Mouse (Mus musculus) cerebellum, adult 2 months (tissue): Measurements from ENCODE around the gene Gnb2. TPM values are rescaled to one million over a fixed set of nuclear protein-coding genes. Genes with fewer than 3 reads are reported as not detected.

ENCODE experiments used
- DNase-seq, 2 experiments: peaks; one replicate each; pipeline ENCODE4 v3.0.0; 2021
- H3K27ac ChIP-seq: fragments of 200-500 bp; 2 replicates; pipeline ENCODE4 v1.5.1; 2012; ENCODE audit warnings: low read length, control low read depth, inconsistent platforms; ENCODE audit not compliant: insufficient read depth
- H3K27me3 ChIP-seq: fragments of 200-500 bp; 2 replicates; pipeline ENCODE4 v1.6.1; 2012; ENCODE audit warnings: inconsistent platforms, mild to moderate bottlenecking, low read length, moderate library complexity; ENCODE audit not compliant: control insufficient read depth, insufficient read depth
- H3K4me1 ChIP-seq: fragments of 200-500 bp; 2 replicates; pipeline ENCODE4 v1.6.1; 2011; ENCODE audit warnings: low read length; ENCODE audit not compliant: control insufficient read depth, insufficient read depth
- H3K4me3 ChIP-seq: fragments of 200-500 bp; replicated peaks from 2 replicates; pipeline ENCODE3; 2011; ENCODE audit warnings: mild to moderate bottlenecking, low read depth, low read length, control low read depth; ENCODE audit not compliant: insufficient read depth
- CTCF ChIP-seq: fragments of 200-500 bp; IDR thresholded peaks from 2 replicates; pipeline ENCODE4 v1.5.1; 2011; ENCODE audit warnings: low read depth, mild to moderate bottlenecking, control low read depth, low read length, moderate library complexity, borderline replicate concordance; ENCODE audit not compliant: insufficient read depth
- POLR2A ChIP-seq: fragments of 200-500 bp; IDR thresholded peaks from 2 replicates; pipeline ENCODE4 v1.6.1; 2011; ENCODE audit warnings: low read length, control low read depth, borderline replicate concordance; ENCODE audit not compliant: insufficient read depth
- WGBS: fragments of 180-500 bp; shearing (Covaris S2); methylation state at CpG from one replicate; pipeline ENCODE4 v1.1.7; 2018; 5-methylcytosine and 5-hydroxymethylcytosine counted together
- polyA plus RNA-seq: library from polyadenylated mRNA; depleted of rRNA; stranded (reverse); fragments of >200 nt; gene quantifications from 2 replicates; pipeline ENCODE4 v1.2.3, GENCODE M21; 2012

Gnb2 gene
- polyA plus RNA-seq, 1 experiment, result 410 TPM

DNA sequence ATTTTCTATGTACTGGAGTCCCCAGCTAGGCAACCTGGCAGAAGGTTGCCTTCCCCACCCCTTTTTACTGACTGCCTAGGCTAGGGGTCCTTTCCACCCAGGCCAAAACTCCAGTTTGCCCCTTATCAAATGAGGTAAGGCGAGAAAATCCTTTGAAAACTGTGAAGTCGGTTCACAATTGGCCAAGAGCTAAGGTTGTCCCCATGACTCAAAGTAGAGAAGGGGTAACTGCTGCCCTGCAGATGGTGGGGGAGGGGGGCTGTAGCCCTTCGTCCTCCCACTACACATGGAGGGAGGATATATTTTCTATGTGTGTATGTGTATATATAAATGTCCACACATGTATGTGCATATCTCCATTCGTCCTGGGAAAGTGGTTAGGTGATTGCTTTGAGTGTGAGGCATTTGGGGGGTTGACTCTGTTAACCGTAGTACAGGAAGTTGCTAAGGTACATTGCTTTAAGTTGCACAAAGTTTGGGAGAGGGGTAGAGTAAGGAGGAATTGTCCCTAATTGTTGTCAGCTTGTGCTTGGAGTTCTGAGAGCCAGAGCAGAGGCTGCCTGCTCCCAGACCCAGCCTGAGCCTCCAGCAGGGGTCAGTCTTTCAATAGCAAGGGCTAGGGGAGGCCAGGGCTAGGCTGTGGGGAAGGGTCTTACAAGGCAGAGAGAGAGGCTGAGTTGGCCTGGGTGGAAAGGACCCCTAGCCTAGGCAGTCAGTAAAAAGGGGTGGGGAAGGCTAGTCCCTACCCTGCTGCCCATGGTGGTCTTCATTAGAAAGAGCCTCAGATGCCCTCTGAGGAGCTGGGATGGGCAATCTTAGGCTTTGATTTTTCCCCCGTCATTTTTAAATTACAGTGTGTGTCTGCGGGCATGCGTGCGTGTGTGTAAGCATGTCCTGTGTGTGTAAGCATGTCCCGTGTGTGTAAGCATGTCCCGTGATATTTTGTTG, 20.2 kb downstream of the Gnb2 start:
- Histone ChIP-seq H3K27ac (no peak overlapping the region), H3K4me3 (no peak overlapping the region), H3K4me1 (peaks cover 12% of the 10 kb centered on the region), H3K27me3 (no peaks in the 10 kb centered on the region)
- 64% methylated on average over 11 of the region's 11 CpGs for WGBS
- peak; percentile 14 to 24 for DNase-seq
- TF ChIP-seq POLR2A (no peak), CTCF (peak; percentile 51; the same call in 1 of the 2 replicates)

DNA sequence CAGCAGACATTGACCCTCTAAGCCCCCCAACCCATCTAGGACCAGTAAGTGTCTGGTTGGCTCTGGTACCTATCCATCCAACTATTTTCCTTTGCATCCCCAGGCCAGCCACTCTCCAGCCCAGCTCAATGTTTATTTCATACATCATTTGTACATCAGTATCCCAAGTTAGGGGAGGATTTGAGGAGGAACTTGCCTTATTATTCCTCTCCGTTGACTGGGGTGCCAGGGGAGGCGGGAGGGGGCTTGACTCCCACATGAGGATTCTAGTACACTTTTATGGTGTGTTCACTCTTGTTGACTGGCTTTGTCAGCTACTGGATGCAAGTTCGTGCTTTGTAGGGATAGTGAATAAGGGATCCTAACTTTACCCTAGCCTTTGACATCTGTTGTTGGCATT, 21.6 kb downstream of the Gnb2 start:
- TF ChIP-seq CTCF, result no peak
- no peak for TF ChIP-seq POLR2A
- peak in 1 of 2 experiments; percentile 14 for DNase-seq
- WGBS, result 19% methylated on average over 3 of the region's 3 CpGs
- H3K4me3 ChIP-seq, result peak overlapping the region; percentile 78
- peaks cover 12% of the 10 kb centered on the region for H3K4me1 ChIP-seq
- H3K27me3 ChIP-seq, result no peaks in the 10 kb centered on the region
- 0 out of 2 replicates have a peak overlapping the region, but pooled peaks have one; percentile 51 for H3K27ac ChIP-seq

DNA sequence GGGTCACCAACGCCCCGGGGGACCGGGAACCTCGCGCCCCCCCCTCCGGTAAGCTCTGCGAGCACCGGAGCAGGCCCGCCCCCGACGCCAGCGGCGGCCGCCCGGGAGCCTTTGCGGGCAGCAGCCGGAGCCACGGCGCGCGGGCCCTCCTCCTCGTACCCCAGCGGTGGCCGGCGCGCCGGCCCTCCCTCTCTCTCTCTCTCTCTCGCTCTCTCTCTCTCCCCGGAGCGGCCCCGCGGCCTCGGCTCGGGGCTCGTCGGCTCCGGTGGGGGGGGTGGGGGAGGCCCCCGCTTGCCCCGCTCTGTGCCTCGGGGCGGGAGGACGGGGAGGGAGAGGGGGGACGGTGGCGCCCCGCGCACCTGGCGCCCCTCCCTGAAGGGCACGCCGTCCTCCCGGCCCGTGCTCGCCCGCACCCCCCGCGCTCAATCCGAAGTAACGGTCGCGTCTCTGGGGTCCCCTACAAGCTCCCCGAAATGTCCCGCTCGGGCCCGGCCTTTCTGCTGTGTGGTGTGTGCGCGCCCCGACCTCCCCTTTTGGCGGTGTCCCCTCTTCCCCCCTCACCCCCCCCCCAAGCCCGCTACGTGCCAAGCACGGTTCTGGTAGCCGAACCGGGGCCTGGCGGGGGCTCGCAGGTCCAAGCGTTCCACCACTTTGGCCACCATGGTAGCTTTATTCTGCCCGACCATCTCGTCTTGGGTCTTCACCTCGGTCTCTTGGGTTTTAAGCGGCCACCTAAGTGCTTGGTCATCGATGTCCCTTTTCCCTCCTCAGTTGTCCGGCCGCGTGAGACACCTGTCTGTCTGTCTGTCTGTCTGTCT, 22.5 kb downstream of the Gnb2 start:
- peak; percentile 42 to 50 for DNase-seq
- H3K4me3 ChIP-seq, result peak overlapping the region; percentile 78
- no peak for TF ChIP-seq CTCF
- no peak for TF ChIP-seq POLR2A
- H3K27ac ChIP-seq, result 0 out of 2 replicates have a peak overlapping the region, but pooled peaks have one; percentile 51
- no peaks in the 10 kb centered on the region for H3K27me3 ChIP-seq
- peaks cover 12% of the 10 kb centered on the region for H3K4me1 ChIP-seq
- 1% methylated on average over 64 of the region's 83 CpGs for WGBS

DNA sequence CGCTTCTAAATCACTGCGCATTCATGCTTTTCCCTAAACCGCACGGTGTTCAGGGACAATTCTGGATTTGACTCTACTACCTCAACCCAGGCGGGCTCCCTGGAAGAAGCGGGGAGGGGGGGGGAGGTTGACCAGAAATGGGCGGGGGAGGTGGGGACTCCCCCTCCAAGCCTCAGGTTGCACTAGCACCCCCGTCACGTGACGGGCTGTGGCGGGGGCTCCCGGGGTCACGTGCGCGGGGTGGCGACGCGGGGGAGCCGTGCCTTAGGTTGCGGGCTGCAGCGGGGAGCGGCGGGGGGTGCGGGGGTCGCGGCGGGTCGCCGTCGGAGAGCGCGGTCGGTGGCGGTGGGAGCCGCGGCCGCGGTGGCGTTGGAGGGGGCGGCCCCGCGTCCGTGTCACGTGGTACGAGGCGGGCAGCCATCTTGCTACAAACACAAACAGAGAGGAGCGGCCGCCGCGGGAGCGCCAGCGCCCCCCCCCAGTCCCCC, 23.3 kb downstream of the Gnb2 start:
- Histone ChIP-seq H3K4me3 (peak overlapping the region; percentile 78), H3K27me3 (no peaks in the 10 kb centered on the region), H3K27ac (peak overlapping the region; percentile 63; the same call in 1 of the 2 replicates), H3K4me1 (peaks cover 12% of the 10 kb centered on the region)
- DNase-seq, result peak; percentile 79 to 91
- 1% methylated on average over 50 of the region's 52 CpGs for WGBS
- no peak for TF ChIP-seq CTCF
- TF ChIP-seq POLR2A, result no peak

DNA sequence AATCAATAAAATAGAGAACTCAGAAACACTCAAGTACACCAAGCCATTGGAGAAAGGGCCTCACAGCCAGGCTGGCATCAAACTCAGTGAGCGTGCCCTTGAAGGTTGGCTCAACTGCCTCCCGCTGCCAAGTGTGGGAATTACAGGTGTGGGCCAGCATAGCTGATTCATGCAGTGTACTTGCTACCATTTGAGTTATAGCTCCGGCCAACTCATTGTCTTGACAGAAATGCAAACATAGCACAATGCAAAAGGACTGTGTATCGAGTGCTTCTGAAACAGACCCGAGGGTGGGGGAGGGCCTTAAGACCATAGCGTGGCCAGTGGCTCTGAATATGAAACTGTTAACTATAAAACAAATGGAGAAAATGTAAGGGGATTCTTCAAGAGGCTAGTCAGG, 29.3 kb downstream of the Gnb2 start:
- 69% methylated on average over 6 of the region's 6 CpGs for WGBS
- no peaks in the 10 kb centered on the region for H3K27me3 ChIP-seq
- TF ChIP-seq POLR2A (no peak), CTCF (no peak)

DNA sequence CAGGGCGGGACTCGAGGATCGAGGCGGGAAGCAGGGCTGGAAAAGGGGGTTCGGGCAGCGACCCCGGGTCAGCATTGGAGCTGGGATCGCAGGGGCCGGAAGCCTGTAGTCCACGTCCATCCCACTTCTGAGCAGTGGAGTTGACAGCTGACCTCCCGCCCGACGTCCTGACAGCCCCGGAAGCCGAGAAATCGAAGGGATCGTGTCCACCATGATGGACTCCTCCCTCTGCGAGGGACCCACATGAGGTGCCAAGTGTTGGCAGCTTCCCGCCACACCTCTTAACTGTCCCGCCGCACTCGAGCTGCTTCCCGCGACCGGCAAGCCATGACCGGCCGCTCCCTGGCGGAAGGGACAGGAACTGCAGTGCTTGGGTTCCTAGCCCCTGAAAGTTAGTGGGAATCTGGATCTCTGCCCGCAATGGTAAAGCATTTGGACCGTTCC, 30.6 kb downstream of the Gnb2 start:
- H3K4me3 ChIP-seq, result peak overlapping the region; percentile 80
- TF ChIP-seq CTCF, result peak; percentile 85
- TF ChIP-seq POLR2A, result no peak
- under 1% methylated on average over 30 of the region's 30 CpGs for WGBS

More for the DNA sequence above, 29.3 kb downstream of the Gnb2 start:
- Histone ChIP-seq H3K27ac (no peak overlapping the region), H3K4me3 (no peak overlapping the region), H3K4me1 (no peaks in the 10 kb centered on the region; the same call in 1 of the 2 replicates)
- DNase-seq, result peak in 1 of 2 experiments; percentile 19

DNA sequence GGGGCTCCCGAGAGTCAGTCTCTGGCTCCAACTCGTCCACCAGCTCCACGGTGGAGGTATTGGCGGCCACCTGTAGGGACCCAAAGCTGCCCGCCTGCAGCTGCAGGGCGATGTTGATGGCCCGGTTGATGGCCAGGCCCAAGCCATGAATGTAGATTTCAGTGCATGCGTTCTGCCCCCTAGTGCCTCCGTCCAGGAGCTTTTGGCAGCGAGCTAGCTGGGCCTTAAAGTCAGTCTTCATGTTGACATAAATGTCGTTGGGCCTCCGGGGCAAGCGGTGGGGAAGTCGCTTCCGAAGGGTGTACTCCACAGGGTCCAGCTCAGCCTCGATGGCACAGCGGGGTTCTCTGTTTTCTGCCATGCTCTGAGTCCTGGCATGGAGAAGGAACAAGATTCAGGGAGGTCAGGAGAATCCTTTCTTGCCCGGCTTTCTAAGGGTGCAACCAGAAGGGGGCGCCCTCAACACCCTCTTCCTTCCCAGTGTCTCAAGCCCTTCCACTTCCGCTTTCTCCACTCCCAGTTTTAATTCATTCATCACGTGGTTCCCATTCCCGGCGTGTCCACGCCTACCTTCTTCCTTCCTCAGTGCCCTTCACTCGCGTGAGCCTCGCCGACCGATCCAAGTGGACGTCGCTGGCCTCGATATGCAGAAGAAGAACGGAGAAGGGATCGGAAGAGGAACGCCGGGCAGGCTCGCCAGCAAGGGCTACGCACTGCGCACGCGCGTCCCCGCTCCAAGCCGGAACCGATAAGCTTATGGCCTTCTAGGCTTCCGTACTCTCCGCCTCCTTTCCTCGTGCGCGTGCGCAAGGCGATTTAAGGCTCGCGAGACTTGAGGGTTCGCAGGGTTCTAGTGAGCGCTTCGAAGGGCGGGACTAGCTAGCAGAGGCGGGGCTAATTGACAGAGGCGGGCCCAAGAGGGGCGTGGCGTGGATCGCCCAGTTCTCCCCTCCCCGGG, 31.3 kb downstream of the Gnb2 start, which contains the start of gene Pop7:
Gene Pop7, minus strand, starts transcription at position 810 of the 958 bp plus-strand sequence.
- DNase-seq, result peak; percentile 100
- no peaks in the 10 kb centered on the region for H3K27me3 ChIP-seq
- H3K4me3 ChIP-seq, result peak within 1 kb of the TSS; percentile 80
- under 1% methylated on average over 64 of the region's 64 CpGs for WGBS
- H3K4me1 ChIP-seq, result no peaks in the 10 kb centered on the region; the same call in 1 of the 2 replicates
- peak within 1 kb of the TSS; percentile 88 for H3K27ac ChIP-seq
- TF ChIP-seq POLR2A, result peak; percentile 81; the same call in 1 of the 2 replicates
- peak; percentile 74 for TF ChIP-seq CTCF

More for the DNA sequence above, 30.6 kb downstream of the Gnb2 start:
- no peaks in the 10 kb centered on the region; the same call in 1 of the 2 replicates for H3K4me1 ChIP-seq
- no peak overlapping the region for H3K27ac ChIP-seq
- DNase-seq, result peak in 1 of 2 experiments; percentile 86
- H3K27me3 ChIP-seq, result no peaks in the 10 kb centered on the region
